Mouse (Mus musculus): Measurements from ENCODE around the gene Rpl12. TPM values are rescaled to one million over a fixed set of nuclear protein-coding genes. Genes with fewer than 3 reads are reported as not detected.
A peak's percentile ranks its signal among the peaks of the same experiment; 100 is the strongest.
"Not testable (repeated sequence)": the region's sequence is repeated elsewhere in the genome, so short reads cannot be mapped to it uniquely, and the experiment has no call there.

Rpl12 gene
- total RNA-seq, 2 experiments from 2014 or later: 2,991 to 3,079 TPM

DNA sequence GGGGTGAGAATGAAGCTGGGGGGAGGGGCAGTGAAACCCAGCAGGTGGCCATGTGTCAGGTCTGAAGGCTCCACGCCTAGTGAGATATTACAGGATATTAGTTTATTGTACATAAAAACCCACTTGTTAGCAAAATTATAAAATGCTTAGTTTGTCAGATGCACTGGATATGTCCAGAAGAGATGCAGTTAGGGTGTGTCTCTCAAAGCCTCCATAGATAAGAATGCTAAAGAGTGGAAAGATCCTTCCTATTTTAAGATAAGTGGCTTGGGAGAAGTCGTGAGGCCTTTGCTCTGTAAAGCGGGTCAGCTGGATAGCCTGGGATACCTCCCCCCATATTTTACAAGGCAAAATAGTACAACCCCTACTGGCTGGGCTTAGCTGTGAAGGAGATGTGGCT, 17.3 kb downstream of the Rpl12 start:
- ATAC-seq (replicated peaks; ENCODE audit: poor library complexity, severe bottlenecking): no peak

GRCm38 (mm10) chr2:32979675-32980074, 18.3 kb downstream of the Rpl12 start:
- ATAC-seq (replicated peaks; ENCODE audit: poor library complexity, severe bottlenecking): no peak

DNA sequence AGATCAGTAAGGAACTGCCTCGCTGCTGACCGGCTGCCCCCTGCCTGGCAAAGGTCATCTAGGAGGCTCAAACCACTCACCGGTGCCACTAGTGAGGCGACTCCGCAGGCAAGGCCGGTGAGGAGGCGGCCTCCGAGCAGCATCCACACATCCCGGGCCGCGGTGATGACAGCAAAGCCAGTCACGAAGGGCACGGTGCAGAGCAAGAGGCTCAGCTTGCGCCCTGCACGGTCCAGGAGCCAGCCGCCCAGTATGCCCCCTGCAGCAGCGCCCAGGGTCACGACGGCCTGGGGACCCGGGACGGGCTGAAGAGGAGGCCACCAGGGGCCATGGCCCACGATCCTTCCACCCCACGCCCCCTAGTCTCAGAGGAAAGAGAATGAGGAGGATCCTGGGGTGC, 19.9 kb downstream of the Rpl12 start:
- ATAC-seq (replicated peaks; ENCODE audit: poor library complexity, severe bottlenecking): peak; percentile 17

GRCm38 (mm10) chr2:32981725-32982271, 20.4 kb downstream of the Rpl12 start, which contains the start of gene Slc2a8:
Slc2a8 (minus strand) TSS chr2:32982083.
- ATAC-seq (replicated peaks; ENCODE audit: poor library complexity, severe bottlenecking): peak; percentile 97

GRCm38 (mm10) chr2:32982700-32983099, 21.3 kb downstream of the Rpl12 start:
- no peak for ATAC-seq (replicated peaks; ENCODE audit: poor library complexity, severe bottlenecking)

- no peak for ATAC-seq (replicated peaks; ENCODE audit: poor library complexity, severe bottlenecking)
Measured at GRCm38 (mm10) chr2:32983617-32984016, 22.3 kb downstream of the Rpl12 start.

GRCm38 (mm10) chr2:32985844-32986243, 24.5 kb downstream of the Rpl12 start:
- no peak for ATAC-seq (replicated peaks; ENCODE audit: poor library complexity, severe bottlenecking)

GRCm38 (mm10) chr2:32989376-32989775, 28.0 kb downstream of the Rpl12 start:
- no peak for ATAC-seq (replicated peaks; ENCODE audit: poor library complexity, severe bottlenecking)

- no peak for ATAC-seq (replicated peaks; ENCODE audit: poor library complexity, severe bottlenecking)
Measured at GRCm38 (mm10) chr2:32990167-32990832, 28.9 kb downstream of the Rpl12 start.

DNA sequence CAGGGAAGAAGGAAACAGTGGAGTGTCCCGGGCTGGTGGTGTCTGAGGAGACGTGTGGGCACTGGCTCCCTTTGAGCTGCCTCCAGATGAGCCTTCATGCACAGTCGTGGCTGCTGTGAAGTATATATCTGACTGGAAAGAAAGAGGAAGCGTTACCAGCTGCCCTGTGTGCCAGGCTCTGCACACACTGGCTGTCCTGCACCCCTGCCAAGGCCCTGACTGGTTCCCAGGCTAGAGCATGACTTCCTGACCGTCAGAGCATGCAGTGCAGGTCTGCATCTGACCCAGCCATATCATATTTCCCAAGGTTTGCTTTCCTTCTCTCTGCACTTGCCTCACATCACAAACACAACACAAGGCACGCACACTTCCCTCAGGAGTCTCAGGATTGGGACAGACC, 30.8 kb downstream of the Rpl12 start:
- peak; percentile 93 for ATAC-seq (replicated peaks; ENCODE audit: poor library complexity, severe bottlenecking)

DNA sequence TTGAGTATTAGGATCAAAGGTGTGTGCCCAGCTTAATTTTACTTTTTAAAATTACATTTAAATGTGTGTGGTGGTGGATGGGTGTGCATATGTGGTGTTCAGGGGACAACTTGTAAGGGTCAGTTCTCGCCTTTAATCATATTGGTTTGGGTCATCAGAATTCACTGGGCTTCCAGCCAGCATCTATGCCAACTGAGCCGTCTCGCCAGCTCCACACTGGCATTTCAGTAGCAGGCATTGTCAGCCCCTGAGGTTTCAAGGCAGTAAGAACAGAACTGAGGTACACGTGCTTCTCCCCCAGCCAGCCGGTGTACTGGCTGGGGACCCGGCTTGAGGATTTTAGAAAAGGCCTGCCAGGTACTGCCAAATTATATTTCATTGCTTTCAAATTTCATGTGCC, 35.7 kb downstream of the Rpl12 start:
- no peak for ATAC-seq (replicated peaks; ENCODE audit: poor library complexity, severe bottlenecking)

GRCm38 (mm10) chr2:32997792-32998191, 36.4 kb downstream of the Rpl12 start:
- ATAC-seq (replicated peaks; ENCODE audit: poor library complexity, severe bottlenecking): no peak

DNA sequence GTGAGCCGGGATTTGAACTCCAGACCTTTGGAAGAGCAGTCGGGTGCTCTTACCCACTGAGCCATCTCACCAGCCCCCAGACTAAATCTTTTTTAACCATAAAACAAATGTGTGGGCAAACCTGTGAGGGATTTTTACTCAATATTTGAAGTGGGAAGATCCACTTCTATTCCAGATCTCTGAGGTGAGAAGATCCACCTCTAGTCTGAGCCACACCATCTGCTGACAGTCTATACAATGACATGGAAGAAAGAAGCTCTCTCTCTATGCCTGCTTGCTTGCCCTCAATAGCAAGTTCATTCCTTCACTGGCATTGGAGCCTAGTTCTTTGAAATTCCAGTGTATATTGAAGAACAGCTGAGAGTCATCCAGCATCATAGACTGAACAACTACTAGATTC, 38.4 kb downstream of the Rpl12 start:
- no peak for ATAC-seq (replicated peaks; ENCODE audit: poor library complexity, severe bottlenecking)

DNA sequence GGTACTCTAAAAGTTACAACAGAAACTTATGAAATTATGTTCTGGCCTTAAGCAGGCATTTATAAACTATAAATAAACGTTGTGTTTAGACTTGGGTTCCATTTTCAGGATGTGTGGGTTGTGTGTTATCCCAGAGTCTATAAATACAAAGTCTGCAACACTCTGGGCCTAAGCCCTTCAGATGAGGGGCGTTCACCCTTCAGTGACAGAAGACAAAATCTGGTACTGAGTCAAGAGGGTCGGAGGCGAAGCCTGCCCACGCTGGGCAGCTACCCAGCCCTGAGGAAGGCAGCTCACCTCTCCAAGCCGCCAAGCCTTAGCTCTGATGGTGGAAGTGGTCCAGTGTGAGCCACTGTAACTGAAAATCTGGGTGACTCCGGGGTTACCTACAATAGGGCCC, 40.8 kb downstream of the Rpl12 start:
- ATAC-seq (replicated peaks; ENCODE audit: poor library complexity, severe bottlenecking): no peak

DNA sequence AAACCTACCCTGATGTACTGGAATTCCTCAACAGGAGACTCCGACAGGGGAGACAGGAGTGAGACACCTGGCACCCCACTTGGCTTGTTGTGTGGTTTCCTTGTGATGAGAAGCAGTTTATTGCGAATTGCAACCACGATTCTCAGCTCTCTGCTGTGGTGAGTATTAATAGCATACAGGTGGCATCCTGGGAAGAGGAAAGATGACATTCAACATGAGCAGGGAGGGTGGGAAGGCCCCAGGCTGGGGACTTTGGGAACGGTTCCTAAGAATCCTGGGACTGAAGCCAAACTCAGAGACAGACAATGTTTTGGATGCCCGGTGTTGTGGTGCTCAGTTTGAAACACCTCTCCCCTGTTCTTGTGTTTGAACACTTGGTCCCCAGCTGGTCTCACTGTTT, 43.7 kb downstream of the Rpl12 start:
- no peak for ATAC-seq (replicated peaks; ENCODE audit: poor library complexity, severe bottlenecking)

DNA sequence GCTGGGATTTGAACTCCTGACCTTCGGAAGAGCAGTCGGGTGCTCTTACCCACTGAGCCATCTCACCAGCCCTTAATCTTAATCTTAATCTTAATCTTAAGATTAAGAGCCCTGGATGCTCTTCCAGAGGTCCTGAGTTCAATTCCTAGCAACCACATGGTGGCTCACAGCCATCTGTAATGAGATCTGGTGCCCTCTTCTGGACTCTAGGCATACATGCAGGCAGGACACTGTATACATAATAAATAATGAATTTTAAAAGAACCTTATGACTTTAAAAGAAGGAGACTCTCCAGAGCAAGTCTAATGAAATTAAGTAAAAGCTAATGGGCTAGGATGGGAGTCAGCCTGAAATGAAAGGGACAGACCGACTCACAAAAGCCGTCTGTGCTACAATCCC, 47.7 kb downstream of the Rpl12 start:
- not testable (repeated sequence) for ATAC-seq (replicated peaks; ENCODE audit: poor library complexity, severe bottlenecking)

DNA sequence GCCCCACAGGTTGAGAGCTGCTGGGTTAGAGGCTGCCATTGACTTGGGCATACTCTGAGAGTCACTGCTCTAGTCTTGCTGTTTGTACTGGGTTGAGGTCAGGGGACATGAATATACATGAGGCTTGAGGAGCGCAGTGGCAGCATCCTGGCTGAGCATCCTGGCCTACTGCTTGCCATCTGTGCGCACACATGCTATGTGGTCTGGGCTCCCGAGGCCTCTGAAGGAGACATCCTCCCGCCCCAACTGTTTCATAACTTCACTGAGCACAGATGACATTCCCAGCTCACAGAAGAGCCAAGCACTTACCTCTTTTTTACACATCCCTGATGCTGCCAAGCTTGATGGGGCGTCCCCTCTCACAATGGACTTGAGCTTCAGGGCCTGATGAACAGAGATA, 53.5 kb downstream of the Rpl12 start:
- no peak for ATAC-seq (replicated peaks; ENCODE audit: poor library complexity, severe bottlenecking)

Other genes starting within 250 kb of the Rpl12 start
- 89.5 and 102 TPM in 2 replicates for gene Cdk9, start 248.5 kb upstream of the Rpl12 start, total RNA-seq (2014; fragmentation: Nextera tagmentation)
- 44.8 and 54.3 TPM in 2 replicates for gene Cdk9, start 248.5 kb upstream of the Rpl12 start, total RNA-seq (2017)
- gene Sh2d3c, start 240.5 kb upstream of the Rpl12 start, total RNA-seq (2014; fragmentation: Nextera tagmentation): 14.3 and 17.6 TPM in 2 replicates
- gene Sh2d3c, start 240.5 kb upstream of the Rpl12 start, total RNA-seq (2017): 11.2 and 12.7 TPM in 2 replicates
- gene 6330409D20Rik, start 220.5 kb upstream of the Rpl12 start, total RNA-seq (2014; fragmentation: Nextera tagmentation): not detected in 2 replicates
- gene 6330409D20Rik, start 220.5 kb upstream of the Rpl12 start, total RNA-seq (2017): not detected in 2 replicates
- 15.4 and 33.4 TPM in 2 replicates for gene Tor2a, start 204.3 kb upstream of the Rpl12 start, total RNA-seq (2014; fragmentation: Nextera tagmentation)
- 19.0 and 28.7 TPM in 2 replicates for gene Tor2a, start 204.3 kb upstream of the Rpl12 start, total RNA-seq (2017)
- gene Ttc16, start 185.9 kb upstream of the Rpl12 start, total RNA-seq (2014; fragmentation: Nextera tagmentation): 0.15 TPM in 1 of 2 replicates, not detected in the other
- gene Ttc16, start 185.9 kb upstream of the Rpl12 start, total RNA-seq (2017): 0.09 and 0.26 TPM in 2 replicates
- 3.5 and 4.7 TPM in 2 replicates for gene Ptrh1, start 185.8 kb upstream of the Rpl12 start, total RNA-seq (2014; fragmentation: Nextera tagmentation)
- 2.9 and 3.0 TPM in 2 replicates for gene Ptrh1, start 185.8 kb upstream of the Rpl12 start, total RNA-seq (2017)
- gene Cfap157, start 177.1 kb upstream of the Rpl12 start, total RNA-seq (2014; fragmentation: Nextera tagmentation): not detected in 2 replicates
- gene Cfap157, start 177.1 kb upstream of the Rpl12 start, total RNA-seq (2017): not detected in 2 replicates
- 3.5 and 6.3 TPM in 2 replicates for gene Stxbp1, start 114.3 kb upstream of the Rpl12 start, total RNA-seq (2014; fragmentation: Nextera tagmentation)
- 1.3 and 1.6 TPM in 2 replicates for gene Stxbp1, start 114.3 kb upstream of the Rpl12 start, total RNA-seq (2017)
- gene Fam129b, start 85.4 kb upstream of the Rpl12 start, total RNA-seq (2014; fragmentation: Nextera tagmentation): 7.9 and 20.5 TPM in 2 replicates
- 6.2 and 9.6 TPM in 2 replicates for gene Fam129b, start 85.4 kb upstream of the Rpl12 start, total RNA-seq (2017)
- 9.6 and 14.7 TPM in 2 replicates for gene Lrsam1, start 55 bp downstream of the Rpl12 start, total RNA-seq (2014; fragmentation: Nextera tagmentation)
- 2.8 and 3.2 TPM in 2 replicates for gene Lrsam1, start 55 bp downstream of the Rpl12 start, total RNA-seq (2017)
- 4.0 and 4.8 TPM in 2 replicates for gene Slc2a8, start 20.5 kb downstream of the Rpl12 start, total RNA-seq (2014; fragmentation: Nextera tagmentation)
- gene Slc2a8, start 20.5 kb downstream of the Rpl12 start, total RNA-seq (2017): 3.7 and 5.8 TPM in 2 replicates
- gene Garnl3, start 170.1 kb downstream of the Rpl12 start, total RNA-seq (2014; fragmentation: Nextera tagmentation): not detected in 2 replicates
- 0.13 TPM in 1 of 2 replicates, not detected in the other for gene Garnl3, start 170.1 kb downstream of the Rpl12 start, total RNA-seq (2017)